Mouse (Mus musculus): ENCODE measurements around the gene Gm5737. TPM values are rescaled to one million over a fixed set of nuclear protein-coding genes. Genes with fewer than 3 reads are reported as not detected.

Gm5737 gene
- not detected for polyA plus RNA-seq (2017; shearing (Covaris generic))

GRCm38 (mm10) chr7:120811834-120812415, at the start of gene Gm5737:
Gm5737 (plus strand) TSS chr7:120812365.
- no peak for ATAC-seq

- no peak for ATAC-seq
These were observed 44.8 kb upstream of the Gm5737 start for GRCm38 (mm10) chr7:120767369-120767768.

GRCm38 (mm10) chr7:120771389-120771788, 40.8 kb upstream of the Gm5737 start:
- ATAC-seq = no peak

GRCm38 (mm10) chr7:120778012-120778411, 34.2 kb upstream of the Gm5737 start:
- no peak for ATAC-seq

- no peak for ATAC-seq
These were observed 16.6 kb upstream of the Gm5737 start for GRCm38 (mm10) chr7:120795544-120795943.

GRCm38 (mm10) chr7:120796369-120796768, 15.8 kb upstream of the Gm5737 start:
- ATAC-seq = no peak

GRCm38 (mm10) chr7:120803268-120803667, 8.9 kb upstream of the Gm5737 start:
- ATAC-seq = no peak

- ATAC-seq = no peak
These were observed 2.5 kb upstream of the Gm5737 start for GRCm38 (mm10) chr7:120809705-120810104.

GRCm38 (mm10) chr7:120817552-120817951, 5.4 kb downstream of the Gm5737 start:
- no peak for ATAC-seq

- ATAC-seq = no peak
These were observed 7.2 kb downstream of the Gm5737 start for GRCm38 (mm10) chr7:120819386-120819785.

- peak; percentile 79 for ATAC-seq
These were observed 11.1 kb downstream of the Gm5737 start for GRCm38 (mm10) chr7:120823248-120823647.

- ATAC-seq = no peak
These were observed 12.9 kb downstream of the Gm5737 start for GRCm38 (mm10) chr7:120825097-120825496.

- no peak for ATAC-seq
These were observed 14.2 kb downstream of the Gm5737 start for GRCm38 (mm10) chr7:120826408-120826807.

- peak; percentile 30 for ATAC-seq
These were observed 18.5 kb downstream of the Gm5737 start for GRCm38 (mm10) chr7:120830431-120831381.

GRCm38 (mm10) chr7:120834426-120834825, 22.3 kb downstream of the Gm5737 start:
- ATAC-seq = peak; percentile 27

- ATAC-seq = peak; percentile 80
These were observed 22.8 kb downstream of the Gm5737 start for GRCm38 (mm10) chr7:120834863-120835372.

- peak; percentile 69 for ATAC-seq
These were observed 23.5 kb downstream of the Gm5737 start for GRCm38 (mm10) chr7:120835449-120836359.

- no peak for ATAC-seq
These were observed 24.2 kb downstream of the Gm5737 start for GRCm38 (mm10) chr7:120836361-120836760.

GRCm38 (mm10) chr7:120838436-120839160, 26.4 kb downstream of the Gm5737 start:
- no peak for ATAC-seq

GRCm38 (mm10) chr7:120839786-120840185, 27.6 kb downstream of the Gm5737 start:
- no peak for ATAC-seq

- ATAC-seq = peak; percentile 86
These were observed 30.3 kb downstream of the Gm5737 start, which contains the start of gene Eef2k for GRCm38 (mm10) chr7:120842345-120843036. Eef2k (plus strand) TSS chr7:120842831.
